Mouse (Mus musculus) heart, embryonic 16.5 days (tissue): Measurements from ENCODE around the gene Nktr. TPM values are rescaled to one million over a fixed set of nuclear protein-coding genes. Genes with fewer than 3 reads are reported as not detected.

Source experiments
- ATAC-seq: fragments of 200-750 bp; cut with Nextera tagmentation; replicated peaks from 2 replicates; pipeline ENCODE4 v1.8.0; 2017; ENCODE audit warnings: moderate number of reproducible peaks; ENCODE audit not compliant: insufficient read depth, low FRiP score; ENCODE audit errors: extremely low read depth
- H3K27ac ChIP-seq: fragments of 300-500 bp; sonication (generic); 2 replicates; pipeline ENCODE4 v1.5.1; 2014; ENCODE audit warnings: mild to moderate bottlenecking, low read length, control low read depth, moderate library complexity
- H3K27me3 ChIP-seq: fragments of 300-500 bp; sonication (generic); 2 replicates; pipeline ENCODE4 v1.6.1; 2014; ENCODE audit warnings: low read length, mixed read lengths; ENCODE audit not compliant: control insufficient read depth, insufficient read depth
- H3K36me3 ChIP-seq: fragments of 300-500 bp; sonication (generic); 2 replicates; pipeline ENCODE4 v1.6.1; 2014; ENCODE audit not compliant: control insufficient read depth, insufficient read depth
- H3K4me1 ChIP-seq: fragments of 300-500 bp; sonication (generic); 2 replicates; pipeline ENCODE4 v1.6.1; 2014; ENCODE audit warnings: low read length, mixed read lengths; ENCODE audit not compliant: control insufficient read depth, insufficient read depth
- H3K4me2 ChIP-seq: fragments of 300-500 bp; sonication (generic); 2 replicates; pipeline ENCODE4 v1.6.1; 2014; ENCODE audit warnings: low read depth, mild to moderate bottlenecking, control low read depth, low read length
- H3K4me3 ChIP-seq: fragments of 300-500 bp; sonication (generic); 2 replicates; pipeline ENCODE4 v1.5.1; 2014; ENCODE audit warnings: mild to moderate bottlenecking, control low read depth, low read length
- H3K9ac ChIP-seq: fragments of 300-500 bp; sonication (generic); 2 replicates; pipeline ENCODE4 v1.6.1; 2014; ENCODE audit warnings: low read length, control low read depth
- H3K9me3 ChIP-seq: fragments of 300-500 bp; sonication (generic); replicated peaks from 2 replicates; pipeline ENCODE4 v1.6.1; 2016; ENCODE audit warnings: low read length; ENCODE audit not compliant: control insufficient read depth
- WGBS: fragments of 180-500 bp; shearing (Covaris S2); extraction: QIAGEN DNeasy Blood & Tissue Kit; methylation state at CpG from one replicate; pipeline ENCODE4 v1.1.7; 2014; 5-methylcytosine and 5-hydroxymethylcytosine counted together
- polyA plus RNA-seq: library from polyadenylated mRNA; unstranded; fragments of >200 nt; fragmentation: Nextera tagmentation; extraction: Ambion mirVana; gene quantifications from 2 replicates; pipeline ENCODE4 v1.2.1, GENCODE M21; 2015

Nktr gene
- polyA plus RNA-seq, 1 experiment from 2014 or later: 45.3 TPM

GRCm38 (mm10) chr9:121679549-121679948, 39.4 kb upstream of the Nktr start:
- no peaks in the 10 kb centered on the region for H3K9me3 ChIP-seq
- no peak overlapping the region for H3K4me2 ChIP-seq
- H3K27me3 ChIP-seq: no peaks in the 10 kb centered on the region
- peaks cover 3% of the 10 kb centered on the region; the same call in 1 of the 2 replicates for H3K36me3 ChIP-seq
- no peaks in the 10 kb centered on the region for H3K4me1 ChIP-seq
- H3K4me3 ChIP-seq: no peak overlapping the region
- no peak overlapping the region for H3K27ac ChIP-seq
- WGBS: 26% methylated on average over 6 of the region's 6 CpGs
- peak; percentile 55; the same call in 1 of the 2 replicates for ATAC-seq
- peak overlapping the region; percentile 11; the same call in 1 of the 2 replicates for H3K9ac ChIP-seq

DNA sequence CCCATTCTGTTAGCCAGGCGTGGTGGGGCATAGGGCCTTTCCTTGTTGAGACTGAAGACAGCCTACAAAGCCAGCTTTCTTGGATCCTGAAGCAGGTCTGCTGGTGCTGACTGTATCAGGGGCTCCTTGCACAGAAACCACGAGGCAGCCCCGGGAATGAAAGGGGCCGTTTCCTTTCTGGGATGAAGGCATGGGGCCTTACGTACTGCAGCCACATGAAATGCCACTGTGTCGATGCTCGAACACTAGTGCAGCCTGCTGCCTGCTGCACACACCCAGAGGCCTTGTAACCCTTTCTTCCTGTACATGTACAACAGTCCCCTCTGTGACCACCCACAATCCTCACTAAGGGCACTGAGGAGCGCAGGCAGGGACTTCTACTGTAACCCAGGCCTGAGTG, 37.8 kb upstream of the Nktr start:
- no peak overlapping the region for H3K4me2 ChIP-seq
- H3K4me1 ChIP-seq: no peaks in the 10 kb centered on the region
- no peaks in the 10 kb centered on the region for H3K9me3 ChIP-seq
- H3K27ac ChIP-seq: no peak overlapping the region
- H3K4me3 ChIP-seq: no peak overlapping the region
- 69% methylated on average over 8 of the region's 8 CpGs for WGBS
- no peaks in the 10 kb centered on the region for H3K27me3 ChIP-seq
- H3K36me3 ChIP-seq: peaks cover 8% of the 10 kb centered on the region
- no peak for ATAC-seq
- H3K9ac ChIP-seq: no peak overlapping the region

- 71% methylated on average over 18 of the region's 18 CpGs for WGBS
- no peaks in the 10 kb centered on the region for H3K4me1 ChIP-seq
- H3K9me3 ChIP-seq: no peaks in the 10 kb centered on the region
- ATAC-seq: no peak
- H3K36me3 ChIP-seq: peaks cover 9% of the 10 kb centered on the region
- H3K9ac ChIP-seq: no peak overlapping the region
- H3K4me2 ChIP-seq: no peak overlapping the region
- no peak overlapping the region for H3K4me3 ChIP-seq
- no peak overlapping the region for H3K27ac ChIP-seq
- H3K27me3 ChIP-seq: no peaks in the 10 kb centered on the region
These were observed 36.8 kb upstream of the Nktr start for GRCm38 (mm10) chr9:121682037-121682680.

GRCm38 (mm10) chr9:121684702-121685101, 34.3 kb upstream of the Nktr start:
- Histone ChIP-seq H3K9ac (no peak overlapping the region), H3K27me3 (no peaks in the 10 kb centered on the region), H3K27ac (no peak overlapping the region), H3K4me3 (no peak overlapping the region), H3K36me3 (peaks cover 16% of the 10 kb centered on the region), H3K9me3 (no peaks in the 10 kb centered on the region), H3K4me1 (no peaks in the 10 kb centered on the region), H3K4me2 (no peak overlapping the region)
- 68% methylated on average over 7 of the region's 7 CpGs for WGBS
- ATAC-seq: no peak

GRCm38 (mm10) chr9:121690200-121690651, 28.7 kb upstream of the Nktr start:
- Histone ChIP-seq H3K9ac (no peak overlapping the region), H3K27me3 (no peaks in the 10 kb centered on the region), H3K4me3 (no peak overlapping the region), H3K36me3 (peaks cover 12% of the 10 kb centered on the region), H3K27ac (no peak overlapping the region), H3K4me1 (no peaks in the 10 kb centered on the region), H3K9me3 (no peaks in the 10 kb centered on the region), H3K4me2 (no peak overlapping the region)
- 70% methylated on average over 15 of the region's 15 CpGs for WGBS
- no peak for ATAC-seq

GRCm38 (mm10) chr9:121690734-121691133, 28.2 kb upstream of the Nktr start:
- H3K9ac ChIP-seq: no peak overlapping the region
- H3K4me3 ChIP-seq: no peak overlapping the region
- ATAC-seq: no peak
- H3K36me3 ChIP-seq: peaks cover 10% of the 10 kb centered on the region
- H3K27ac ChIP-seq: no peak overlapping the region
- H3K4me2 ChIP-seq: no peak overlapping the region
- H3K27me3 ChIP-seq: no peaks in the 10 kb centered on the region
- WGBS: 86% methylated on average over 7 of the region's 7 CpGs
- H3K9me3 ChIP-seq: no peaks in the 10 kb centered on the region
- H3K4me1 ChIP-seq: no peaks in the 10 kb centered on the region

DNA sequence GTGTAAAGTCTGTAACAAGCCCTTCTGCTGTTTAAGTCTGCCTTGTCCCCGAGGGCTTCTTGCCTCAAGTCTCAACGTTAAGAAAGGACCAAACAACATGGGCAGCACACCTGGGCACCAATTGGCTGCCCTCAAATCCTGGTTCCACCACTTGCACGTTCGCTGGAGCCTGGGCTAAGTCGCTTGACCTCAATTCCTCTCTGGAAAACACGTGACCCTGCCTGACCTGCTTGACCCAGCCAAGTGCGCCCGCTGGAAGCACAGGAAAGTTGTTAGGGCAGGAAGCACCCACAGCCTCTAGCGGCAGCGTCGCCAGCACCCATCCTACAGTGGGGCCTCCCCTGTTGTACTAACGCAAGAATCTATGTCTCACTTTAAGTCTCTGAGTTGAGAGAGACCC, 24.2 kb upstream of the Nktr start:
- Histone ChIP-seq H3K36me3 (peaks cover 1% of the 10 kb centered on the region; the same call in 1 of the 2 replicates), H3K9ac (no peak overlapping the region), H3K4me1 (no peaks in the 10 kb centered on the region), H3K4me3 (no peak overlapping the region), H3K27me3 (no peaks in the 10 kb centered on the region), H3K9me3 (no peaks in the 10 kb centered on the region), H3K27ac (no peak overlapping the region), H3K4me2 (no peak overlapping the region)
- ATAC-seq: no peak
- WGBS: 76% methylated on average over 12 of the region's 12 CpGs

DNA sequence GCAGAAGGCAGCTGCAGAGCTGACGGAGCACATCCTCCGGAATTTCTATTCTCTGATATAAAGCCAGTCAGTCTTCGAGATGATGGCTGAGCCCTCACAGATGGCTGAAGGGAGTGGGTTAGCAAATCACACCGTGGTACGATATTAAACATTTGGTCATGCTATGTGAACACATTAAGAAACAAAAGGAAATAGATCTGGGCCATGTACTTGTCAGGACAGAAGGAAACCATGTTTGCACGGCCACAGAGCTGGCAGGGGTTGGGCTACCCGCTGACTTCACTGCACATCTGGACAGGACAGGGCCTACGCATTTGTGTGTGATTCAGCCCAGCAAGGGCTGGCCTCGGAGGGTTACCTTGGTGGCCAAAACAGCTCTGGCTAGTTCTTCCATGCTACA, 22.3 kb upstream of the Nktr start:
- Histone ChIP-seq H3K4me3 (no peak overlapping the region), H3K27me3 (no peaks in the 10 kb centered on the region), H3K9me3 (no peaks in the 10 kb centered on the region), H3K27ac (no peak overlapping the region), H3K9ac (no peak overlapping the region), H3K4me2 (no peak overlapping the region), H3K36me3 (no peaks in the 10 kb centered on the region; the same call in 1 of the 2 replicates), H3K4me1 (no peaks in the 10 kb centered on the region)
- WGBS: 82% methylated on average over 9 of the region's 9 CpGs
- no peak for ATAC-seq

GRCm38 (mm10) chr9:121697150-121698049, 21.6 kb upstream of the Nktr start:
- no peak for ATAC-seq
- Histone ChIP-seq H3K4me1 (no peaks in the 10 kb centered on the region), H3K36me3 (no peaks in the 10 kb centered on the region; the same call in 1 of the 2 replicates), H3K9me3 (no peaks in the 10 kb centered on the region), H3K27me3 (no peaks in the 10 kb centered on the region), H3K4me3 (no peak overlapping the region), H3K27ac (no peak overlapping the region), H3K4me2 (no peak overlapping the region), H3K9ac (no peak overlapping the region)
- 96% methylated on average over 1 of the region's 1 CpGs for WGBS
